Mouse (Mus musculus) ovary, postnatal 10 days (tissue): ENCODE measurements around the gene Speer4e.
"Not testable (repeated sequence)": the region's sequence is repeated elsewhere in the genome, so short reads cannot be mapped to it uniquely, and the experiment has no call there.

Source experiments
- DNase-seq: peaks from one replicate; pipeline ENCODE4 v3.0.0; 2022; ENCODE audit warnings: low spot score

Speer4e gene

DNA sequence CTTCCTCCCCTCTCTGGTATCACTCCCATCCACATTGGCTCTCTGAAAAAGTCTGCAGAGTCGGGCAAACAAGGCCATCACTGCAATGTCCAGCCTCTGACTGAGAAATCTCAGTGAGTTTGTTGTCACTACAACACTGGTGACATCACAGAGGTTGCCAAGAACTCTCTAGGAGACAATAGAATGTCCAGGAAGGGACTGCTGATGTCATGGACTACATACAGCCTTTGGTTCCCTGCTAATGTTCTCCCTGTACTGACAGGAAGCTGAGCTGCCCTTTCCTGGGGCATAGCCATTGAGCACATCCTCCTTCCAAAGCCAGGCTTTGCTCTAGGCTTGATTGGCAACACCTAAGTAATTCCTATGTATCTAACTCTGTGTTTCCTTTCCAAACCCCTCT is at the start of gene Speer4e:
TSS of gene Speer4e (minus strand) at position 101 of the 400 bp plus-strand sequence.
- not testable (repeated sequence) for DNase-seq

DNA sequence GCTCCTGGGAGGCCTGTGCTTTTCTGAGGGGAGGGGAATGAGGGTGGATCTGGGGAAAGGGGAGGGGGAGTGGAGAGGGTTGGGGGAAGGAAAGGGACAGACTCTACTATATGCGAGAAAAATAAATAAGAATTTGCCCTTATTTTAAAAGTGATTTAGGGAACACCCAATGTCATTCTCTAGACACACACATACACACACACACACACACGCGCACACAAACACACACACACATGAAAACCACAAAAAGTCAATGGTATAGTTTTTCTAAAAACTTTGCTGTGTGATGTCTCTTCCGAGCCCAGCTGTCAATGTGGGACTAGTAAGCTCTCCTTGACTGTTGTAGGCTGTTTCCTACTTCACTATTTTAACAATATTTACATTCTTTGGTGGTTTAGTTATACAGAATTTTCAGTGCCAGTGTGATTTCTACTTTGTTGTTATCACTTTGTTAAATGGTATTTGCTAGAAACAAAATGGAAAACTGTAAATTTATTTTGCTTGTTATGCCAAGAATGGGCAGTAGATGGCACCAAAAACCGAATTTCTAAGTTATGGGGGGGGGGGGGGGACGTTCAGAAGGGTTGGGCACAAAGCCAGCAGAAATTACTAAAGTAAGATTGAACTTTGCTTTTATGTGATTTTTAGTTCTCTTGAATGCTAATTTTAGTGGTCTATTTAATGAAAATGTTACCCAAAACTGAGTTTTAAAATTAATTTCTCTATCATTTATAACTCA is 48.6 kb upstream of the Speer4e start:
- DNase-seq, result not testable (repeated sequence)

- DNase-seq, result not testable (repeated sequence)
Measured at GRCm38 (mm10) chr5:14978835-14979234, 40.6 kb upstream of the Speer4e start, which contains the start of gene Gm10354. Gene Gm10354, minus strand, starts transcription at chr5:14978935.

GRCm38 (mm10) chr5:14977368-14977767 is 39.1 kb upstream of the Speer4e start:
- not testable (repeated sequence) for DNase-seq

GRCm38 (mm10) chr5:14975294-14975693 is 37.1 kb upstream of the Speer4e start:
- DNase-seq, result not testable (repeated sequence)

DNA sequence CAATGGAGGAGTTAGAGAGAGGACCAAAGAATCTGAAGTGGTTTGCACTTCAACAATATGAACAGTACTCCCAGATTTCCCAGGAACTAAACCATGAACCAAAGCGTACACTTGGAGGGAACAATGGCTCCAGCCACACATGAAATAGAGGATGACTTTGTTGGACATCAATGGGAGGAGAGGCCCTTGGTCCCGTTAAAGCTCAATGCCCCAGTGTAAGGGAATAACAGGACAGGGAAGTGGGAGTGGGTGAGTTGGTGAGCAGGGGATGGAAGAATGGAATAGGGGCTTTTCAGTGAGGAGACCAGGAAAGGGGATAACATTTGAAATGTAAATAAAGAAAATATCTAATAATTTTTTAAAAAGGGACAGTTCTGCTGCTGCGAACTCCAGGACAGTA is 34.6 kb upstream of the Speer4e start:
- DNase-seq, result not testable (repeated sequence)

DNA sequence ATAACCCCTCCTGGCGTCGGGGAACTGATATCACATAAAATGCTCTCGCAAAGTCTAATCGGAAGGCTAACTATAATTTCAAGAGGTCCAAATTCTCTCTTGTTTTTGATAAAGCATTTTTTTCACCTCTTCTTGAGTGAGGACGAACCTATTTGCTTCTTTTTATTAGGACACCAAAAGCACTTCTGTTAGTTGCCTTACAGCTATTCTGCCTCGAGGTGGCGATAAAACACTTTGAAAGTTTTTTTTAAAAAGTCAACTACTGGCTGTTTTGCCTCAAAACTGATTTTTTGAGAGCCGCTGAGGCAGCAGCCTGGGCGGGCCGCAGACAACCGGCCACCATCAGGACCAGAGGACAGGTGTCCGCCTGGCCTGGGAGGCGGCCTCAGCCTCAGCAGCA is 25.6 kb upstream of the Speer4e start:
- not testable (repeated sequence) for DNase-seq

- not testable (repeated sequence) for DNase-seq
Measured at GRCm38 (mm10) chr5:14961502-14961901, 23.3 kb upstream of the Speer4e start.

DNA sequence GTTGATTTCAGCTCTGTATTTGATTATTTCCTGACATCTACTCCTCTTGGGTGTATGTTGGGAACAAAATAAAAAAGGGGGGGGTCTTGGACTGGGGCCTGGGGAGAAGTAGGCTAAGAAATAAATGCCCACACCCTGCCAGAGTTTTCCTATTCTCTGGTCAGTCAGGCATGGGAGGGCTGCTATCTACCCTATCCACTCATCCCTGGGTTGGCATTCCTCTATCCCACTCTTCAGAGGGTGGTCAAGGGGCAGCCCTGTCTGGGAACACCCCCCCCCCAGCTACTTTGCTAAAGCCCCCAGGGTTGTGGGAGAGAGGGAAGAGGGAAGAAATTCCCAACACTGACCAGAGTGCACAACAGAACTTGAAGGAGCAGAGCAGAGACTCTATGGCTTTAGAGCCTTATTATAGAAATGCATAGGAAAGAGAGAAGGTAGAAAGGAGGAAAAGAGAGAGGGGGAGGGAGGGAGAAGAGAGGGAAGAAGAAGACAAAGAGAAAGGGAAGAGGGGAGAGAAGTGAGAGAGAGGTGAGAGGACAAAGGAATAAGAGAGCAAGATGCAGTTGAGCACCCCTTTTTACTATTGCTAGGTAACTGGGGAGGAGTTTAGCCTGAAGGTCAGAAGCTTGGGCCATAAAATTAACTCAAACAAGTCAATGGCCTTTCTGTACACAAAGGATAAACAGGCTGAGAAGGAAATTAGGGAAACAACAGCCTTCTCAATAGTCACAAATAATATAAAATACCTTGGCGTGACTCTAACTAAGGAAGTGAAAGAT is 17.9 kb upstream of the Speer4e start:
- not testable (repeated sequence) for DNase-seq

DNA sequence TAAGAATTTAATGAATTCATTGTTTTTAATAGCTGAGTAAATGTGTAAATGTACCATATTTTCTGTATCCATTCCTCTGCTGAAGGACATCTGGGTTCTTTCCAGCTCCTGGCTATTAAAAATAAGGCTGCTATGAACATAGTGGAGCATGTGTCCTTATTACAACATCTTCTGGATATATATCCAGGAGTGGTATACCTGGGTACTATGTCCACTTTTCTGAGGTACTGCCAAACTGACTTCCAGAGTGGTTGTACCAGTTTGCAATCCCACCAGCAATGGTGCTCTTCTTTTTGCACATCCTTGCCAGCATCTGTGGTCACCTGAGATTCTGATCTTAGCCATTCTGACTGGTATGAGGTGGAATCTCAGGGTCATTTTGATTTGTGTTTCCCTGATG is 15.4 kb upstream of the Speer4e start:
- DNase-seq, result not testable (repeated sequence)

DNA sequence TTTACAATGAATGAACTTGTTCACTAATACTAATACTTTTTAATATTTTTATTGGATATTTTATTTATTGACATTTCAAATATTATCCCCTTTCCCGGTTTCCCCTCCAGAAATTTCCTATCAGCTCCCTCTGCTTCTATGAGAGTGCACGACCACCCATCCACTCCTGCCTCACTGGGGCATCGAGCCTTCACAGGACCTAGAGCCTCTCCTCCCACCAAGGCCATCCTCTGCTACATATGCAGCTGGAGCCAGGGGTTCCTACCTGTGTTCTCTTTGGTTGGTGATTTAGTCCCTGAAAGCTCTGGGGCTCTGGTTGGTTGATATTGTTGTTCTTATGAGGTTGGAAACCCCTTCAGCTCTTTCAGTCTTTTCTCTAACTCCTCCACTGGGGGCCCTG is 14.5 kb upstream of the Speer4e start:
- DNase-seq, result not testable (repeated sequence)

- not testable (repeated sequence) for DNase-seq
Measured at GRCm38 (mm10) chr5:14951822-14952221, 13.6 kb upstream of the Speer4e start.

DNA sequence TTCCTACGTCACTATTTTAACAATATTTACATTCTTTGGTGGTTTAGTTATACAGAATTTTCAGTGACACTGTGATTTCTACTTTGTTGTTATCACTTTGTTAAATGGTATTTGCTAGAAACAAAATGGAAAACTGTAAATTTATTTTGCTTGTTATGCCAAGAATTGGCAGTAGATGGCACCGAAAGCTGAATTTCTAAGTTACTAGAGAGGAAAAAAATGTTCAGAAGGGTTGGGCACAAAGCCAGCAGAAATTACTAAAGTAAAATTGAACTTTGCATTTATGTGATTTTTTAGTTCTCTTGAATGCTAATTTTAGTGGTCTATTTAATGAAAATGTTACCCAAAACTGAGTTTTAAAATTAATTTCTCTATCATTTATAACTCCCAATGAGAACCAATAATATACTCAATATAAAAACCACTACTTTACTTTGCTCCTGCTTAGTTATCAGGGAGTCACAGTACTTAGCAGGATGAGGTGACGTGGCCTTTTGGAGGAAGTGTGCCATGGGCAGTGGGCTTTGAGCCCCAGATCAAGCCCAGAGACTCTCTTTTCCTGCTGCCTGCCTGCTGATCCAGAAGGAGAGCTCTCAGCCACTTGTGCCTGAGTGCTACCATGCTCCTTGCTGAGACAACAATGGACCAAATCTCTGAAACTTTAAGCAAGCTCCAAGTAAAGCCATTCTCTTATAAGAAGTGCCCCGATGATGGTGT is 9.4 kb upstream of the Speer4e start:
- DNase-seq, result not testable (repeated sequence)

GRCm38 (mm10) chr5:14945524-14945923 is 7.3 kb upstream of the Speer4e start:
- not testable (repeated sequence) for DNase-seq

GRCm38 (mm10) chr5:14941043-14941442 is 2.8 kb upstream of the Speer4e start:
- not testable (repeated sequence) for DNase-seq

DNA sequence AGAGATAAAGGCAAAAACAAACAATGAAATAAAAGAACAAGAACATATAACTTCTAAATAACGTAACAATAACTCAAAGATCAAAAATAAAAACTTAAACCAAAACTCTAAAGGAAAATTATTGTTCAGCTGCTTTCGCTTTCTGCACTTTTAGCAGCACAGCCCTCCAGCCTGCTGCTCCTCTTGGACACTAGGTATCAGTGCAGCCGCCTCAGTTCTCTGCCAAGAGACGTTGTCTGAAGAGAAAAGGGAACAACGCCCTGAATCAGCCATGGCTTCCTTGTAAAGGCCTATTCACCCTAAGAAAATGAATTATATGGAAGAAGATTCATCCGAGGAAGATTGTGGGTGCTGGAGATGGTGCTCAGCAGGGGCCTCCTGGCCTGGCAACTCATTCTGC is 4.5 kb downstream of the Speer4e start:
- not testable (repeated sequence) for DNase-seq

DNA sequence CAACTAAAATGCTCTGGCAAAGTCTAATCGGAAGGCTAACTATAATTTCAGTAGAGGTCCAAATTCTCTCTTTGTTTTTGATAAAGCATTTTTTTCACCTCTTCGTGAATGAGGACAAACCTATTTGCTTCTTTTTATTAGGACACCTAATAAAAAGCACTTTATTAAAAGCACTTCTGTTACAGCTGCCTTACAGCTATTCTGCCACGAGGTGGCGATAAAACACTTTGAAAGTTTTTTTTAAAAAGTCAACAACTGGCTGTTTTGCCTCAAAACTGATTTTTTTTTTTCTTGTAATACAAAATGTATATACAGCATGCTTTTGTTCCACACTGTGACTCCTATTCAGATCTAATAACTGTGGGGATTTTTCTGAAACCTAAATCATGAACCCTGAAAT is 11.2 kb downstream of the Speer4e start:
- DNase-seq, result not testable (repeated sequence)

DNA sequence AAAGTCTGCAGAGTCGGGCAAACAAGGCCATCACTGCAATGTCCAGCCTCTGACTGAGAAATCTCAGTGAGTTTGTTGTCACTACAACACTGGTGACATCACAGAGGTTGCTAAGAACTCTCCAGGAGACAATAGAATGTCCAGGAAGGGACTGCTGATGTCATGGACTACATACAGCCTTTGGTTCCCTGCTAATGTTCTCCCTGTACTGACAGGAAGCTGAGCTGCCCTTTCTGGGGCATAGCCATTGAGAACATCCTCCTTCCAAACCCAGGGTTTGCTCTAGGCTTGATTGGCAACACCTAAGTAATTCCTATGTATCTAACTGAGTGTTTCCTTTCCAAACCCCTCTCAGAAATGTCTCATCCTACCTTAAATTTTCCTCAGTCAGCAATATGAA is 23.4 kb downstream of the Speer4e start, which contains the start of gene Gm9758:
TSS of gene Gm9758 (minus strand) at position 101 of the 400 bp plus-strand sequence.
- not testable (repeated sequence) for DNase-seq

- not testable (repeated sequence) for DNase-seq
Measured at GRCm38 (mm10) chr5:14914361-14914760, 23.9 kb downstream of the Speer4e start.

DNA sequence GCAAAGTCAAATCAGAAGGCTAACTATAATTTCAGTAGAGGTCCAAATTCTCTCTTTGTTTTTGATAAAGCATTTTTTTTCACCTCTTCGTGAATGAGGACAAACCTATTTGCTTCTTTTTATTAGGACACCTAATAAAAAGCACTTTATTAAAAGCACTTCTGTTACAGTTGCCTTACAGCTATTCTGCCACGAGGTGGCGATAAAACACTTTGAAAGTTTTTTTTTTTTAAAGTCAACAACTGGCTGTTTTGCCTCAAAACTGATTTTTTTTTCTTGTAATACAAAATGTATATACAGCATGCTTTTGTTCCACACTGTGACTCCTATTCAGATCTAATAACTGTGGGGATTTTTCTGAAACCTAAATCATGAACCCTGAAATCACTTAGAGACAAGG is 34.7 kb downstream of the Speer4e start:
- not testable (repeated sequence) for DNase-seq

DNA sequence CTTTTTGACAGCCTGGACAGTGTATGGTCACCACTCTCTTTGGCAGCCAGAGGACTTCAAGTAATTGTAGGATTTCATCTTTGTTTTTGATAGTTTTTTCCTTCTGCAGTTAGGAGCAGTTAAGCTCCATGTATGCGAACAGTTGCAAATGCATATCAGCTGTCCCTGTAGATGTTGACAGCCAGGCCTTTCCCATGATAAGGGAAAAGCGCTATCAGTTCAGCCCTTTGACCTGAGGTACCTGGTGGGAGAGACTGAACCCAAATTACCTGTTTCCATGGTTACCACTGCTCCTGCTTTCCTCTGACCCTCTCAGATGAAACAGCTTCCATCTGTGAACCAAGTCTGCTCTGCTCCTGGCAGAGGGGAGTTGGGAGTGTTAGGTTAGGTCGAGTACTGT is 46.0 kb downstream of the Speer4e start:
- DNase-seq, result no peak

DNA sequence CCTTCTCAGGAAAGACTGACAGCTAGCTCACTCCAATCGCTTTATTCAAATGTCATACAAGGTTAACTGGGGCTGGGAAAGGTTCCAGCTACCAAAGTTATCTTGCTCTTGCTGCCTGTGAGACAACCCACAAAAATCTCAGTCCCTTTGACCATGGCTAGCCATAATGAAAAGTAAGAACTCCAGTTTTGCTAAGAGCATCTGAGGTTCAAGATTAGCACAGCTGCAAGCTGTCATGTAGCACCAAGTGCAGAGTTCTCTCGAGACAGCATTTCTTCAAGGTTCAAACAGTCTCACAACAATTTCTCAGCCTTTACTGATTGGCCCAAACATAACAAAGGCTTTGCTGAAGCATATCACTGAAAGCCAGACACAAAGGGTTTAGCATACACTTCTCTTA is 52.9 kb downstream of the Speer4e start:
- not testable (repeated sequence) for DNase-seq
